Mouse (Mus musculus) embryonic fibroblast, embryonic 13.5 days (primary cell): ENCODE data around the gene Tnfsf8. TPM values are rescaled to one million over a fixed set of nuclear protein-coding genes. Genes with fewer than 3 reads are reported as not detected.

Experiments used
- H3K27ac ChIP-seq: 2 replicates; pipeline ENCODE4 v1.5.1; 2012; ENCODE audit warnings: low read length, control low read depth, inconsistent platforms; ENCODE audit not compliant: insufficient read depth
- H3K4me1 ChIP-seq: 2 replicates; pipeline ENCODE4 v1.6.1; 2011; ENCODE audit warnings: low read length; ENCODE audit not compliant: control insufficient read depth, insufficient read depth
- H3K4me3 ChIP-seq: 2 replicates; pipeline ENCODE4 v1.5.1; 2011; ENCODE audit warnings: mild to moderate bottlenecking, control low read depth, low read length; ENCODE audit not compliant: insufficient read depth
- CTCF ChIP-seq: IDR thresholded peaks from 2 replicates; pipeline ENCODE4 v1.5.1; 2011; ENCODE audit warnings: mild to moderate bottlenecking, control low read depth, low read length, moderate library complexity, borderline replicate concordance; ENCODE audit not compliant: insufficient read depth
- POLR2A ChIP-seq: IDR thresholded peaks from 2 replicates; pipeline ENCODE4 v1.6.1; 2011; ENCODE audit warnings: low read depth, mild to moderate bottlenecking, control low read depth, low read length, moderate library complexity
- polyA plus RNA-seq: library from polyadenylated mRNA; stranded (reverse); fragments of >200 nt; gene quantifications from 2 replicates; pipeline ENCODE4 v1.2.4, GENCODE M21; 2011; ENCODE audit warnings: low read depth; ENCODE audit not compliant: missing spikeins, insufficient read length

Gene Tnfsf8
- 0.25 and 0.90 TPM in 2 replicates for polyA plus RNA-seq

DNA sequence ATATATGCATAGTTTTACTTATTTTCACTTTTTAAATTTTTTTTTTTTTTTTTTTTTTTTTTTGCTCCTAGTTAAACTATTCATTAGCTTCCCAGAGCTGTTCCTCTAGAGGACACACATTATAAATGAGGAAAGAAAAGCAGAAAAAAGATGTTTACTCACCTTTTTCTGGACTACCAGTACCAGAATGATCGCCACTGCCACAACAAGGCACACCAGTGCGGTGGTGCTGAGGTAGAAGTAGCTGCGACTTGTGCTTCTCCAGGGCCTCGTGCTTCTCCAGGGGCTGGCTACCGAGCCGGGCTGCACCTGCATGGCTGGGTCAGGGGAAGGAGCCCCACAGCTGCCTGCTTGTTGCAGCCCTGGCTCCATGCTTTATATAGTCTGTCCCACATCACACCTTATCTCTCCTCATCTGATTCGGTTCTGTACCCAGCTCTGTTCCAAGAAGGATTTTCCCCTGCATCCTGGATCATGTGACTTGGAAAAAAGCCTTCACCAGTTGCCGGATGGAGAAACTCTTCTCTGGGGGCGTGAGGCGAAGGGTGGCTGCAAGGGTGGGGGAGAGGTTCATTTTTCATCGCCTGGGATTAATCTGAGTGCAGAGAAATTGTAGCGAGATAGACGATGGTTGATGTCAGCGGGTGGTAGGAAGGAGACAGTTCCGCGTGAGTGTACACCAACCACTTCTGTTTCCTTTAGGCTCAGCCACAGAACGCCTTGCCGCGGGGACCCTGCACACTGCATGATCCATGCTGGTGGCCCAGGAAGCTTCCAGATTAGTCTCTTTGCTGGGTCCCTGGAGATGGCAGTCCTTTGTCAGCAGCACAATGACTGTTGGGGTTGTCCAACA lies at the start of gene Tnfsf8:
Gene Tnfsf8, minus strand, starts transcription at position 660 of the 853 bp plus-strand sequence.
- TF ChIP-seq CTCF: no peak
- no peak for TF ChIP-seq POLR2A
- Histone ChIP-seq H3K4me1 (peaks cover 9% of the 10 kb centered on the region; the same call in 1 of the 2 replicates), H3K27ac (peak within 1 kb of the TSS; percentile 91; the same call in 1 of the 2 replicates), H3K4me3 (no peak within 1 kb of the TSS)

DNA sequence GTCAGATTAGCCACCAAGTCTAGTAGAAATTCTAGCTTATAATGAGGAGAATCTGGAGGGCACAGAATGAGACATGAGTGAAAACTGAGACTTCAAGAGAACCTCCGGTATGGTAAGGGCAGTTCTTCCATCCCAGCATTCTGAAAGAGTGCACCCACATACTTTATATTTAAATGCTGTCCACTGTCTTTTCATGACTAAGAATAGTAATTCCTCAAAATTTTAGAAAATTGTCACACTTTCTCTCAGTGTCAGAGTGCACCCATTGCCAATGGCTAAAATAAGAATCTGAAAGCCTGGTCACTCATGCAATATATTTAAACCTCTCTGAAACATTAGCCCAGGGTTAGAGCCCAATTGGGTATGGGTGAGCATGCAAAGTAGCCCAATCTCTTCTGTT lies 47.4 kb upstream of the Tnfsf8 start:
- TF ChIP-seq POLR2A (no peak), CTCF (no peak)
- no peak overlapping the region for H3K4me3 ChIP-seq
- no peak overlapping the region for H3K27ac ChIP-seq
- no peaks in the 10 kb centered on the region; the same call in 1 of the 2 replicates for H3K4me1 ChIP-seq

GRCm38 (mm10) chr4:63907473-63907872 lies 46.3 kb upstream of the Tnfsf8 start:
- TF ChIP-seq CTCF (no peak), POLR2A (no peak)
- Histone ChIP-seq H3K4me1 (no peaks in the 10 kb centered on the region; the same call in 1 of the 2 replicates), H3K27ac (no peak overlapping the region), H3K4me3 (no peak overlapping the region)

DNA sequence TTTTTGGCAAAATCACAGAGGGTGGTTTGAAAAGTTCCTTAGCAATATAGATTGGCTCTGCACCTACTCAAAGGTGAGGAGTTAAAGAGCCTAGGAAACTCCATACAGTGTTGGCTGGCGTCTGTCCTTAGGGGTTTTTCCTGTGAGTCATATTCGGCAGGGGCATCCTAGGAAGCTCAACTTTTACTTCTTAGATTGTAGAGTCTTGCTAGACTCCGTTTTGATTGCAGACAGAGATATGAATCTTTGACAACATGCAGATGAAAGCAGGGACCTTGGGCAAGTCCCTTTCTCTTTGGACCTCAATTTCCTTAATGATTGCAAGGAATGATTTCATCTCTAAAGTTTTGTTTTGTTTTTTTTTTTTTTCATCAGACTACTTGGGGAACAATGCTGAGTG lies 44.9 kb upstream of the Tnfsf8 start:
- no peak for TF ChIP-seq CTCF
- TF ChIP-seq POLR2A: no peak
- Histone ChIP-seq H3K4me3 (no peak overlapping the region), H3K27ac (no peak overlapping the region), H3K4me1 (no peaks in the 10 kb centered on the region; the same call in 1 of the 2 replicates)

- Histone ChIP-seq H3K4me1 (0 out of 2 replicates have a peak, but pooled peaks cover 2% of the 10 kb centered on the region), H3K27ac (peak overlapping the region; percentile 5; the same call in 1 of the 2 replicates), H3K4me3 (no peak overlapping the region)
- TF ChIP-seq POLR2A: no peak
- TF ChIP-seq CTCF: no peak
These were observed 38.0 kb upstream of the Tnfsf8 start for GRCm38 (mm10) chr4:63899081-63899523.

GRCm38 (mm10) chr4:63897152-63897551 lies 36.0 kb upstream of the Tnfsf8 start:
- no peak overlapping the region for H3K27ac ChIP-seq
- TF ChIP-seq CTCF (no peak), POLR2A (no peak)
- H3K4me1 ChIP-seq: 0 out of 2 replicates have a peak, but pooled peaks cover 2% of the 10 kb centered on the region
- H3K4me3 ChIP-seq: no peak overlapping the region

DNA sequence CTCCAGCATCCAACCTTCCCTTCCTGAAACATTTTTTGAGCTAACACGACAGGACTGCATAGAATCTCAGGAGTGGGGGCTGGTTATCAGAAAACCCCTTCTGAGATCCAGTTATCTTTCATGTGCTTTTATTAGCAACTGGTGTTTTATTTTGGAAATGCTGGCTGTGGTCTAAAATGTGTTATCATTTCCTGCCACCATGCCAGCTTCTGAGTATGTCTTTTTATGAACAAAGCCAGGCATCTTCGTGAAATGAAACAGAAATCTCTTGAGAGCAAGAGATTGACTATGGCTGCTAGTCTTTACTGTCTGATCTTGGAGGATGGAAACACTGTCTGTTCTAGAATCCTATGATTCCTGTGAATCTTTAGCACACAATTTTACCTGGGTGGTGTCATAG lies 25.0 kb upstream of the Tnfsf8 start:
- no peak for TF ChIP-seq CTCF
- no peak for TF ChIP-seq POLR2A
- no peak overlapping the region for H3K4me3 ChIP-seq
- no peaks in the 10 kb centered on the region for H3K4me1 ChIP-seq
- no peak overlapping the region for H3K27ac ChIP-seq

GRCm38 (mm10) chr4:63876720-63877119 lies 15.6 kb upstream of the Tnfsf8 start:
- Histone ChIP-seq H3K4me3 (no peak overlapping the region), H3K27ac (no peak overlapping the region), H3K4me1 (no peaks in the 10 kb centered on the region)
- TF ChIP-seq POLR2A: no peak
- TF ChIP-seq CTCF: no peak

- no peak overlapping the region for H3K27ac ChIP-seq
- TF ChIP-seq CTCF (no peak), POLR2A (no peak)
- H3K4me3 ChIP-seq: no peak overlapping the region
- H3K4me1 ChIP-seq: no peaks in the 10 kb centered on the region
These were observed 14.3 kb upstream of the Tnfsf8 start for GRCm38 (mm10) chr4:63875480-63875879.

DNA sequence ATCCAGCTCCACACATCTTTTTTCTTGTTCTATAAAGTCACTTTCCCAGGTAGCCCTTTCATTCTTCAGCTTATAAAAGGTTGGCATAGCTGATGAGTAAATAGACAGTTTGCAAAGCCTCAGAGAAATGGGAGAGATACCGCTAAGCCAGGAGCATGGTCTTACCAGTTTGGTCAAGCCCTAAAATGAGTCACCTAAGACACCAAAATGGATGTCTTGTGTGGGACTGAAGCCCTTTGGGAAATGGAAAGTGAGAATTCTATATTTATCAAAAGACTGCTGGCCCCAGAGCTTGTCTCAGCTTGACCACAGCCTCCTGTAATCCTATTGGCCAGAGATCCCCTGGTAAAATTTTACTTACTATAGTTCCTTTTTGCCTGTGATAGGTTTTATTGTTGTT lies 9.5 kb upstream of the Tnfsf8 start:
- no peaks in the 10 kb centered on the region for H3K4me1 ChIP-seq
- H3K4me3 ChIP-seq: no peak overlapping the region
- no peak overlapping the region for H3K27ac ChIP-seq
- TF ChIP-seq POLR2A (no peak), CTCF (no peak)
